ENCODE assay signal across 9 mouse cellular contexts in the genomic region with DNA sequence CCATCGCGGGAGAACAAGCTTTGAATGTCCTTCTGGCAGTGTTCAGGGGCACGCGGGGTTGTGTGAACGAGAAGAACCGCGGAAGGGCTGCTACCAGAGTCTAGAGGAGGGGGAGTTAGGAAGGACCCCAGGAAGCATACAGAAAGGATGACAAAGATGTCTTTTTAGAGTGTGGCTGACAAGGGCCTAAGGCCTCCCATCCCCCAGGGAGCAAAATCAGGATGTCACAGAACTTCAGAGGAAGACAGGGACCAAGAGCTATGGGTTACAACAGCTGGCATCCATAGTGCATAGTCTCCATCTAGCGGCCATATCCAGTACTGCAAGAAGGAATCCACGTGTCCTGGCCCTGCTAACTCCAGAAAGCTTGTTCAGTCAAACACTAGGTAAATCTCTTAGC. TPM values are rescaled to one million over a fixed set of nuclear protein-coding genes. Genes with fewer than 3 reads are reported as not detected.
A peak's percentile ranks its signal among the peaks of the same experiment; 100 is the strongest.
DNase-seq lines count a peak whose midpoint lies in the region; ATAC-seq and TF ChIP-seq lines count a peak whose summit lies in the region.
"Had no signal": no experiment of that assay in that cellular context is flagged by ENCODE, and none has a peak within 500 bp of the region (broad histone marks: within the 10 kb centered on the region; RNA-seq: fewer than 3 reads in every experiment).

No protein-coding gene starts in this region.

- H3K79me2 ChIP-seq in MEL (ENCODE audit: control insufficient read depth, insufficient read depth, low read length, poor library complexity) = peaks cover 3% of the 10 kb centered on the region; the same call in 1 of the 2 replicates

- 63% methylated on average over 9 of the region's 9 CpGs for WGBS in forebrain, embryonic 12.5 days
- 43% methylated on average over 9 of the region's 9 CpGs for WGBS in lung, embryonic 16.5 days

- peak; percentile 61 for ATAC-seq in forebrain, embryonic 12.5 days (ENCODE audit: low FRiP score)
- ATAC-seq in lung, embryonic 16.5 days (ENCODE audit: low read depth) = peak; percentile 51

- peaks cover 0 to 7% of the 10 kb centered on the region in 2 experiments; a peak in 1 of 4 replicates for H3K36me3 ChIP-seq in MEL (ENCODE audit: control insufficient read depth in 1 of 2, insufficient read depth in 2 of 2, low read length in 2 of 2)
- H3K36me3 ChIP-seq in forebrain, embryonic 12.5 days (replicated peaks) = no peaks in the 10 kb centered on the region
- no peaks in the 10 kb centered on the region for H3K36me3 ChIP-seq in lung, embryonic 16.5 days (ENCODE audit: control insufficient read depth, insufficient read depth, low read length)

- DNase-seq in MEL (ENCODE audit: low read depth, low spot score) = peak; percentile 95
- peak; percentile 93 for DNase-seq in c-Kit-positive CD71-positive TER-119-negative erythroid progenitor cells, embryonic 14.5 days (ENCODE audit: low read depth)
- peak; percentile 65 for DNase-seq in heart, postnatal 25 days (ENCODE audit: low spot score)
- DNase-seq in layer of hippocampus, adult 11-12 months (ENCODE audit: low spot score) = peak; percentile 94
- peak; percentile 73 for DNase-seq in ovary, postnatal 36 days (ENCODE audit: low spot score)
- peak; percentile 69 to 87 for DNase-seq in thymus, postnatal 10 days (ENCODE audit: low spot score in 2 of 2)

- H3K9me3 ChIP-seq in MEL (replicated peaks; ENCODE audit: insufficient read depth, low read length) = no peaks in the 10 kb centered on the region
- H3K9me3 ChIP-seq in forebrain, embryonic 12.5 days = no peaks in the 10 kb centered on the region
- no peaks in the 10 kb centered on the region for H3K9me3 ChIP-seq in lung, embryonic 16.5 days (ENCODE audit: control insufficient read depth, low read length)

- intact Hi-C loops in heart, postnatal 25 days (cut with DNase I) = loop anchor here (1.0 to 2.0 kb wide), 4 partner anchors 26 to 128 kb away; no protein-coding TSS in a partner anchor

- no peak for TF ChIP-seq POLR2A in MEL (IDR thresholded peaks at IDR 0.05; ENCODE audit: control insufficient read depth in 1 of 2, insufficient read depth in 1 of 2, low read depth in 1 of 2, low read length in 2 of 2, poor library complexity in 1 of 2)

- H3K9ac ChIP-seq in MEL (ENCODE audit: control insufficient read depth, low read depth, low read length, poor library complexity, severe bottlenecking) = no peak overlapping the region
- H3K9ac ChIP-seq in forebrain, embryonic 12.5 days = no peak overlapping the region
- no peak overlapping the region for H3K9ac ChIP-seq in lung, embryonic 16.5 days (ENCODE audit: low read length)

- TF ChIP-seq CTCF in MEL (IDR thresholded peaks at IDR 0.05 in 2 of 3, conservative IDR thresholded peaks at IDR 0.05 in 1 of 3; ENCODE audit: control insufficient read depth in 1 of 3, insufficient read depth in 1 of 3, low read depth in 2 of 3, low read length in 3 of 3, poor library complexity in 1 of 3, severe bottlenecking in 1 of 3) = peak; percentile 86 to 98 (median 95)

- no peak overlapping the region for H3K27ac ChIP-seq in MEL (ENCODE audit: control insufficient read depth, low read depth, low read length)
- H3K27ac ChIP-seq in forebrain, embryonic 12.5 days = no peak overlapping the region
- no peak overlapping the region for H3K27ac ChIP-seq in lung, embryonic 16.5 days (ENCODE audit: low read length)
- H3K27ac ChIP-seq: macrophage had no signal

- peaks cover 14 to 27% of the 10 kb centered on the region in 2 experiments for H3K4me1 ChIP-seq in MEL (ENCODE audit: control insufficient read depth in 1 of 2, insufficient read depth in 2 of 2, low read length in 2 of 2)
- H3K4me1 ChIP-seq in forebrain, embryonic 12.5 days = peaks cover 13% of the 10 kb centered on the region
- H3K4me1 ChIP-seq in lung, embryonic 16.5 days (replicated peaks; ENCODE audit: control insufficient read depth, insufficient read depth, low read length) = peaks cover 5% of the 10 kb centered on the region

- H3K4me2 ChIP-seq in forebrain, embryonic 12.5 days = no peak overlapping the region
- no peak overlapping the region for H3K4me2 ChIP-seq in lung, embryonic 16.5 days (ENCODE audit: low read depth, low read length)

- TF ChIP-seq EP300 in MEL (IDR thresholded peaks at IDR 0.05; ENCODE audit: low read depth in 1 of 2, low read length in 2 of 2) = no peak

- no peaks in the 10 kb centered on the region; a peak in 1 of 4 replicates for H3K27me3 ChIP-seq in MEL (ENCODE audit: control insufficient read depth in 1 of 2, insufficient read depth in 2 of 2, low read length in 2 of 2)
- H3K27me3 ChIP-seq in forebrain, embryonic 12.5 days = peaks cover 19% of the 10 kb centered on the region
- H3K27me3 ChIP-seq in lung, embryonic 16.5 days (ENCODE audit: control insufficient read depth, insufficient read depth, low read depth, low read length) = no peaks in the 10 kb centered on the region

- no peak overlapping the region for H3K4me3 ChIP-seq in MEL (ENCODE audit: control insufficient read depth in 1 of 2, insufficient read depth in 1 of 2, low read depth in 2 of 2, low read length in 2 of 2)
- no peak overlapping the region for H3K4me3 ChIP-seq in forebrain, embryonic 12.5 days (replicated peaks)
- no peak overlapping the region for H3K4me3 ChIP-seq in lung, embryonic 16.5 days (ENCODE audit: low read length)

- peak; percentile 96 for TF ChIP-seq RAD21 in MEL (IDR thresholded peaks at IDR 0.05; ENCODE audit: low read depth, low read length)

TF ChIP-seq in MEL, 35 proteins besides CTCF, POLR2A, EP300 and RAD21 (continues in another document):
- TF ChIP-seq MXI1 (IDR thresholded peaks at IDR 0.05; ENCODE audit: low read depth, low read length) (peak; percentile 97), GABPA (IDR thresholded peaks at IDR 0.05; ENCODE audit: low read depth, low read length) (no peak), TBP (IDR thresholded peaks at IDR 0.05; ENCODE audit: low read depth, low read length) (no peak), SMC3 (IDR thresholded peaks at IDR 0.05; ENCODE audit: low read depth, low read length) (peak; percentile 90), MYC (IDR thresholded peaks at IDR 0.05; ENCODE audit: low read depth, low read length) (peak; percentile 99), POLR2AphosphoS5 (IDR thresholded peaks at IDR 0.05; ENCODE audit: borderline replicate concordance, low read depth, low read length) (no peak), USF2 (IDR thresholded peaks at IDR 0.05; ENCODE audit: borderline replicate concordance in 1 of 2, insufficient read depth in 1 of 2, low read depth in 1 of 2, low read length in 2 of 2) (no peak), HCFC1 (IDR thresholded peaks at IDR 0.05; ENCODE audit: low read depth, low read length) (0 out of 2 replicates have a peak, but pooled peaks have one; percentile 31), ZC3H11A (IDR thresholded peaks at IDR 0.05; ENCODE audit: low read depth, low read length) (peak; percentile 86), TCF12 (IDR thresholded peaks at IDR 0.05; ENCODE audit: low read depth, low read length) (no peak), CHD1 (IDR thresholded peaks at IDR 0.05; ENCODE audit: low read depth, low read length) (no peak), ZMIZ1 (IDR thresholded peaks at IDR 0.05; ENCODE audit: low read depth, low read length) (no peak), MAX (IDR thresholded peaks at IDR 0.05; ENCODE audit: low read length) (peak; percentile 96), MYB (IDR thresholded peaks at IDR 0.05; ENCODE audit: low read depth, low read length) (no peak), UBTF (IDR thresholded peaks at IDR 0.05; ENCODE audit: borderline replicate concordance, insufficient read depth, low read depth, low read length) (no peak), POLR2AphosphoS2 (IDR thresholded peaks at IDR 0.05; ENCODE audit: low read length) (no peak), CHD2 (IDR thresholded peaks at IDR 0.05; ENCODE audit: low read length) (no peak)

RNA-seq across cellular contexts. Expression of a gene that starts 1.9 kb away (rescaled TPM):
- total RNA-seq in MEL (2012; rRNA removed) = 6.4 and 7.7 TPM in 2 replicates
- 10 to 100 TPM in 1 of 2 experiments, not detected in 1; 13.7 TPM for polyA plus RNA-seq in MEL (2012; ENCODE audit: insufficient read depth in 1 of 2, insufficient read length in 2 of 2, low read depth in 1 of 2, low replicate concordance in 2 of 2, missing spikeins in 1 of 2)
- 1.4 and 1.9 TPM in 2 replicates for polyA plus RNA-seq in forebrain, embryonic 12.5 days (2016; fragmentation: Nextera tagmentation; extraction: Ambion mirVana)
- 10 to 100 TPM; 10.6 to 12.8 TPM for total RNA-seq in heart, postnatal 25 days (2021)
- polyA plus RNA-seq in lung, embryonic 16.5 days (2015; fragmentation: Nextera tagmentation; extraction: Ambion mirVana) = 17.9 and 19.6 TPM in 2 replicates

RNA-seq across cellular contexts. Expression of a gene that starts 24.6 kb away (rescaled TPM):
- total RNA-seq in MEL (2012; rRNA removed) = 50.0 and 72.2 TPM in 2 replicates
- polyA plus RNA-seq in MEL (2012; ENCODE audit: insufficient read depth in 1 of 2, insufficient read length in 2 of 2, low read depth in 1 of 2, low replicate concordance in 2 of 2, missing spikeins in 1 of 2) = 10 to 100 TPM in 1 of 2 experiments, not detected in 1; 44.4 TPM
- 0.76 and 1.3 TPM in 2 replicates for polyA plus RNA-seq in forebrain, embryonic 12.5 days (2016; fragmentation: Nextera tagmentation; extraction: Ambion mirVana)
- 1 to 10 TPM; 1.0 to 1.6 TPM for total RNA-seq in heart, postnatal 25 days (2021)
- 5.0 and 11.0 TPM in 2 replicates for polyA plus RNA-seq in lung, embryonic 16.5 days (2015; fragmentation: Nextera tagmentation; extraction: Ambion mirVana)
- polyA plus RNA-seq: macrophage had no signal

RNA-seq across cellular contexts. Expression of a gene that starts 25.4 kb away (rescaled TPM):
- 2.1 and 2.2 TPM in 2 replicates for total RNA-seq in MEL (2012; rRNA removed)
- polyA plus RNA-seq in MEL (2012; ENCODE audit: insufficient read depth in 1 of 2, insufficient read length in 2 of 2, low read depth in 1 of 2, low replicate concordance in 2 of 2, missing spikeins in 1 of 2) = 1 to 10 TPM in 1 of 2 experiments, not detected in 1; 8.7 TPM
- polyA plus RNA-seq in forebrain, embryonic 12.5 days (2016; fragmentation: Nextera tagmentation; extraction: Ambion mirVana) = 4.2 and 4.3 TPM in 2 replicates
- total RNA-seq in heart, postnatal 25 days (2021) = 10 to 100 TPM; 34.8 to 49.8 TPM
- 13.3 TPM in 2 replicates for polyA plus RNA-seq in lung, embryonic 16.5 days (2015; fragmentation: Nextera tagmentation; extraction: Ambion mirVana)
- polyA plus RNA-seq: macrophage had no signal

RNA-seq across cellular contexts. Expression of a gene that starts 42.5 kb away (rescaled TPM):
- not detected in 2 replicates for total RNA-seq in MEL (2012; rRNA removed)
- polyA plus RNA-seq in MEL (2012; ENCODE audit: insufficient read depth in 1 of 2, insufficient read length in 2 of 2, low read depth in 1 of 2, low replicate concordance in 2 of 2, missing spikeins in 1 of 2) = not detected
- 0.24 TPM in 1 of 2 replicates, not detected in the other for polyA plus RNA-seq in forebrain, embryonic 12.5 days (2016; fragmentation: Nextera tagmentation; extraction: Ambion mirVana)
- not detected for total RNA-seq in heart, postnatal 25 days (2021)
- polyA plus RNA-seq in lung, embryonic 16.5 days (2015; fragmentation: Nextera tagmentation; extraction: Ambion mirVana) = not detected in 2 replicates
- polyA plus RNA-seq: macrophage had no signal

RNA-seq across cellular contexts. Expression of a gene that starts 47.5 kb away (rescaled TPM):
- total RNA-seq in MEL (2012; rRNA removed) = 22.9 and 31.1 TPM in 2 replicates
- 10 to 100 TPM in 1 of 2 experiments, not detected in 1; 42.8 TPM for polyA plus RNA-seq in MEL (2012; ENCODE audit: insufficient read depth in 1 of 2, insufficient read length in 2 of 2, low read depth in 1 of 2, low replicate concordance in 2 of 2, missing spikeins in 1 of 2)
- polyA plus RNA-seq in forebrain, embryonic 12.5 days (2016; fragmentation: Nextera tagmentation; extraction: Ambion mirVana) = 12.5 and 17.3 TPM in 2 replicates
- total RNA-seq in heart, postnatal 25 days (2021) = 10 to 100 TPM; 31.4 to 37.1 TPM
- 5.2 and 5.8 TPM in 2 replicates for polyA plus RNA-seq in lung, embryonic 16.5 days (2015; fragmentation: Nextera tagmentation; extraction: Ambion mirVana)
